Mouse (Mus musculus) bone marrow macrophage, adult 2 months (primary cell): ENCODE data around the gene Lmna. TPM values are rescaled to one million over a fixed set of nuclear protein-coding genes. Genes with fewer than 3 reads are reported as not detected.
A peak's percentile ranks its signal among the peaks of the same experiment; 100 is the strongest.

Source experiments
- H3K27ac ChIP-seq: 2 replicates; pipeline ENCODE4 v1.5.1; 2012; ENCODE audit warnings: low read depth, low read length; ENCODE audit not compliant: insufficient read depth
- H3K4me1 ChIP-seq: 2 replicates; pipeline ENCODE4 v1.6.1; 2012; ENCODE audit warnings: low read length; ENCODE audit not compliant: control insufficient read depth, insufficient read depth
- H3K4me3 ChIP-seq: 2 replicates; pipeline ENCODE4 v1.5.1; 2012; ENCODE audit warnings: mild to moderate bottlenecking, low read length, moderate library complexity; ENCODE audit not compliant: insufficient read depth
- CTCF ChIP-seq: IDR thresholded peaks from 2 replicates; pipeline ENCODE4 v1.5.1; 2012; ENCODE audit warnings: low read depth, mild to moderate bottlenecking, low read length, moderate library complexity
- POLR2A ChIP-seq: IDR thresholded peaks from 2 replicates; pipeline ENCODE4 v1.6.1; 2012; ENCODE audit warnings: mild to moderate bottlenecking, low read depth, low read length, borderline replicate concordance
- polyA plus RNA-seq: library from polyadenylated mRNA; stranded (reverse); fragments of >200 nt; gene quantifications from 2 replicates; pipeline ENCODE4 v1.2.4, GENCODE M21; 2012; ENCODE audit not compliant: missing spikeins, insufficient read depth, insufficient read length

The Lmna gene
- polyA plus RNA-seq, 1 experiment, result 126 TPM

GRCm38 (mm10) chr3:88511559-88511958 is 1.8 kb upstream of the Lmna start:
- peaks cover 50% of the 10 kb centered on the region for H3K4me1 ChIP-seq
- peak overlapping the region; percentile 85 for H3K27ac ChIP-seq

GRCm38 (mm10) chr3:88510421-88511289 is 899 bp upstream of the Lmna start:
- no peak for TF ChIP-seq POLR2A
- TF ChIP-seq CTCF, result no peak
- Histone ChIP-seq H3K4me3 (peak overlapping the region; percentile 62), H3K4me1 (peaks cover 54% of the 10 kb centered on the region), H3K27ac (peak overlapping the region; percentile 68)

More at GRCm38 (mm10) chr3:88511559-88511958, 1.8 kb upstream of the Lmna start:
- no peak overlapping the region for H3K4me3 ChIP-seq
- no peak for TF ChIP-seq CTCF
- no peak for TF ChIP-seq POLR2A

- no peak for TF ChIP-seq POLR2A
- no peak for TF ChIP-seq CTCF
- peak overlapping the region; percentile 82 for H3K27ac ChIP-seq
- H3K4me3 ChIP-seq, result peak overlapping the region; percentile 62
- peaks cover 56% of the 10 kb centered on the region for H3K4me1 ChIP-seq
Measured at GRCm38 (mm10) chr3:88509250-88509649, 506 bp downstream of the Lmna start.

GRCm38 (mm10) chr3:88505765-88506164 is 4.0 kb downstream of the Lmna start:
- peaks cover 38% of the 10 kb centered on the region for H3K4me1 ChIP-seq
- no peak overlapping the region for H3K4me3 ChIP-seq
- no peak overlapping the region for H3K27ac ChIP-seq
- TF ChIP-seq CTCF (no peak), POLR2A (no peak)

GRCm38 (mm10) chr3:88505081-88505480 is 4.7 kb downstream of the Lmna start:
- Histone ChIP-seq H3K27ac (peak overlapping the region; percentile 92), H3K4me3 (no peak overlapping the region), H3K4me1 (peaks cover 32% of the 10 kb centered on the region)
- TF ChIP-seq CTCF, result no peak
- TF ChIP-seq POLR2A, result no peak

- Histone ChIP-seq H3K4me3 (peak overlapping the region; percentile 20; the same call in 1 of the 2 replicates), H3K27ac (peak overlapping the region; percentile 92), H3K4me1 (peaks cover 34% of the 10 kb centered on the region)
- TF ChIP-seq CTCF (no peak), POLR2A (no peak)
Measured at GRCm38 (mm10) chr3:88503881-88504746, 5.6 kb downstream of the Lmna start.

GRCm38 (mm10) chr3:88503505-88503863 is 6.3 kb downstream of the Lmna start:
- TF ChIP-seq POLR2A (no peak), CTCF (no peak)
- peak overlapping the region; percentile 92 for H3K27ac ChIP-seq
- H3K4me3 ChIP-seq, result peak overlapping the region; percentile 20
- H3K4me1 ChIP-seq, result peaks cover 34% of the 10 kb centered on the region

GRCm38 (mm10) chr3:88502641-88503504 is 6.9 kb downstream of the Lmna start:
- Histone ChIP-seq H3K4me3 (peak overlapping the region; percentile 96), H3K27ac (peak overlapping the region; percentile 92), H3K4me1 (peaks cover 38% of the 10 kb centered on the region)
- TF ChIP-seq POLR2A (peak; percentile 97), CTCF (no peak)

- H3K4me3 ChIP-seq, result peak overlapping the region; percentile 96
- H3K27ac ChIP-seq, result peak overlapping the region; percentile 92
- no peak for TF ChIP-seq POLR2A
- TF ChIP-seq CTCF, result no peak
- peaks cover 45% of the 10 kb centered on the region for H3K4me1 ChIP-seq
Measured at GRCm38 (mm10) chr3:88502031-88502571, 7.7 kb downstream of the Lmna start.
